Mouse (Mus musculus) liver, embryonic 14 days (tissue): ENCODE results near the gene Sema3c. TPM values are rescaled to one million over a fixed set of nuclear protein-coding genes. Genes with fewer than 3 reads are reported as not detected.

ENCODE experiments used
- polyA plus RNA-seq: library from polyadenylated mRNA; depleted of rRNA; stranded (reverse); fragments of >200 nt; gene quantifications from 2 replicates; pipeline ENCODE4 v1.2.3, GENCODE M21; 2012; rRNA removed

The Sema3c gene
- 0.15 and 0.32 TPM in 2 replicates for polyA plus RNA-seq

GRCm38 (mm10) chr5:17573694-17574380, at the start of gene Sema3c:
Gene Sema3c, plus strand, starts transcription at chr5:17574281.

Other genes starting within 250 kb of the Sema3c start
- gene Speer4f2, start 201.1 kb upstream of the Sema3c start, polyA plus RNA-seq: not detected in 2 replicates
- not detected in 2 replicates for gene Speer4f1, start 98.2 kb upstream of the Sema3c start, polyA plus RNA-seq